Mouse (Mus musculus) liver, embryonic 14.5 days (tissue): ENCODE measurements around the gene Ccnl1. TPM values are rescaled to one million over a fixed set of nuclear protein-coding genes. Genes with fewer than 3 reads are reported as not detected.

ENCODE experiments used
- ATAC-seq: fragments of 200-750 bp; cut with Nextera tagmentation; 2 replicates; pipeline ENCODE4 v1.8.0; 2017; ENCODE audit warnings: moderate number of reproducible peaks, mild to moderate bottlenecking, moderate library complexity; ENCODE audit not compliant: insufficient read depth
- DNase-seq, 3 experiments: peaks; one replicate each; pipeline ENCODE4 v3.0.0-alpha.2; 2012 to 2013; ENCODE audit warnings: low read depth in 3 of 3, low spot score in 3 of 3
- H3K27ac ChIP-seq: fragments of 300-500 bp; sonication (generic); 2 replicates; pipeline ENCODE4 v1.5.1; 2014; ENCODE audit warnings: moderate library complexity, mild to moderate bottlenecking, control low read depth, inconsistent platforms
- H3K27me3 ChIP-seq: fragments of 300-500 bp; sonication (generic); 2 replicates; pipeline ENCODE4 v1.6.1; 2014; ENCODE audit warnings: mild to moderate bottlenecking, low read length, moderate library complexity; ENCODE audit not compliant: control insufficient read depth, insufficient read depth
- H3K36me3 ChIP-seq: fragments of 300-500 bp; sonication (generic); replicated peaks from 2 replicates; pipeline ENCODE4 v1.6.1; 2014; ENCODE audit warnings: low read depth; ENCODE audit not compliant: control insufficient read depth, insufficient read depth
- H3K4me1 ChIP-seq, 2 experiments: fragments of 200-500 bp in 1 of 2; fragments of 300-500 bp in 1 of 2; sonication (generic) in 1 of 2; replicated peaks; 2 replicates each; pipeline ENCODE4 v1.6.1; 2012 to 2014; ENCODE audit warnings: antibody characterized with exemption in 1 of 2, inconsistent platforms in 1 of 2, low read length in 1 of 2; ENCODE audit not compliant: control insufficient read depth in 2 of 2, insufficient read depth in 2 of 2
- H3K4me2 ChIP-seq: fragments of 300-500 bp; sonication (generic); 2 replicates; pipeline ENCODE4 v1.6.1; 2014; ENCODE audit warnings: low read depth, mild to moderate bottlenecking, control low read depth, moderate library complexity
- H3K4me3 ChIP-seq, 2 experiments: fragments of 200-500 bp in 1 of 2; fragments of 300-500 bp in 1 of 2; sonication (generic) in 1 of 2; 2 replicates each; pipeline ENCODE4 v1.5.1; 2012 to 2014; ENCODE audit warnings: low read depth in 2 of 2, low read length in 2 of 2, mild to moderate bottlenecking in 2 of 2, control low read depth in 1 of 2, inconsistent platforms in 1 of 2, moderate library complexity in 1 of 2; ENCODE audit not compliant: insufficient read depth in 1 of 2
- H3K9ac ChIP-seq: fragments of 300-500 bp; sonication (generic); replicated peaks from 2 replicates; pipeline ENCODE4 v1.6.1; 2014; ENCODE audit warnings: mild to moderate bottlenecking, control low read depth, moderate library complexity
- H3K9me3 ChIP-seq: fragments of 300-500 bp; sonication (generic); 2 replicates; pipeline ENCODE4 v1.6.1; 2016; ENCODE audit warnings: low read length, mixed read lengths; ENCODE audit not compliant: control insufficient read depth
- CTCF ChIP-seq: IDR thresholded peaks from 2 replicates; pipeline ENCODE4 v1.5.1; 2016; ENCODE audit warnings: antibody characterized with exemption, low read depth, control low read depth
- EP300 ChIP-seq: IDR thresholded peaks from 2 replicates; pipeline ENCODE4 v1.6.1; 2016; ENCODE audit warnings: antibody characterized with exemption, low read depth
- WGBS: fragments of 180-500 bp; shearing (Covaris S2); extraction: QIAGEN DNeasy Blood & Tissue Kit; methylation state at CpG from one replicate; pipeline ENCODE4 v1.1.7; 2014; ENCODE audit not compliant: insufficient replicate concordance; 5-methylcytosine and 5-hydroxymethylcytosine counted together
- polyA plus RNA-seq, 2 experiments: library from polyadenylated mRNA; depleted of rRNA in 1 of 2; stranded (reverse) in 1 of 2; unstranded in 1 of 2; fragments of >200 nt; fragmentation: Nextera tagmentation in 1 of 2; extraction: Ambion mirVana in 1 of 2; gene quantifications; 2 replicates each; pipeline versions ENCODE4 v1.2.1 to v1.2.3; 2012 to 2014

Gene Ccnl1
- polyA plus RNA-seq, 2 experiments: 41.6 to 45.9 TPM

DNA sequence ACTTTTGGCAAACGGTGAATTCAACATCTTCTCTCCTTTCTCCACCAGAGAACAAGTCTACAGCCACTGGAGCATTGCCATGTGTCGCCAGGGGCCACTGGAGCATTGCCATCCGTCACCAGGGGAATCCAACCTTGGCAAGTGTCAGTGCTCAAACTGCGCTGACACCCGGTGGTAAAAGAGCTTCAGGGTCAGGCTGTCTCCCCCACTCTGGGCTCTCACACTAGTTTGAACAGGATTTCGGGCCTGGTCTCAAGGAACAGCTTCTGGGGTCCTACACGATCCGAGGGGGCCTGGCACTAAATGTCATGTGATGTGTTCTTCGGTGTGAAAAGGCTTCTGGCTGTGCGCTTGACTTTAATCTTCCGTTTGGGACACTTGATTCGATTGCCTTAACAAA is 21.7 kb downstream of the Ccnl1 start:
- H3K27me3 ChIP-seq: no peaks in the 10 kb centered on the region
- WGBS: 65% methylated on average over 12 of the region's 12 CpGs
- no peaks in the 10 kb centered on the region; a peak in 1 of 4 replicates for H3K4me1 ChIP-seq
- H3K9ac ChIP-seq: no peak overlapping the region
- TF ChIP-seq EP300 (no peak), CTCF (no peak)
- no peak overlapping the region for H3K27ac ChIP-seq
- H3K9me3 ChIP-seq: no peaks in the 10 kb centered on the region
- H3K4me3 ChIP-seq: no peak overlapping the region
- DNase-seq (no peak), ATAC-seq (no peak)
- H3K36me3 ChIP-seq: no peaks in the 10 kb centered on the region
- H3K4me2 ChIP-seq: no peak overlapping the region

DNA sequence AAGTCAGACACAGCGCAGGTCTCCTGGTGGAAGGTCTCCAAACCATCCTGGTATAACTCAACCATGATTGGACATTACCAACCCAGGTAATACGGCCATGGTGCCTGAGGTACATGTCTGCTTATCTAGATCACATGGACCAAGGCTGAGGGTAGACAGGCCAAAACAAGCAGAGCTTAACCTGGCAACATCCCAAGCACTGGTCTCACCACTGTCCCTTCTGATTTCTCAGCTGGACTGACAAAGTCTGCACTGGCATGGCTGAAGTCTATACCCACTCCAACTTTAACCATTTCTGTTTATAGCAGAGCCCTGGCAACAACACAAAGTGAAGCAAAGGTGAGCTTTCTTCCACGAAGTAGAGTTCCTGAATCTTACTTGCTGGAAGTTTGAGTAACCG is 22.9 kb downstream of the Ccnl1 start:
- no peaks in the 10 kb centered on the region for H3K36me3 ChIP-seq
- DNase-seq (no peak), ATAC-seq (no peak)
- 67% methylated on average over 4 of the region's 4 CpGs for WGBS
- no peak overlapping the region for H3K4me2 ChIP-seq
- H3K27me3 ChIP-seq: no peaks in the 10 kb centered on the region
- H3K27ac ChIP-seq: no peak overlapping the region
- H3K4me3 ChIP-seq: no peak overlapping the region
- no peak overlapping the region for H3K9ac ChIP-seq
- H3K9me3 ChIP-seq: no peaks in the 10 kb centered on the region
- H3K4me1 ChIP-seq: peaks cover 0 to under 1% of the 10 kb centered on the region in 2 experiments; a peak in 2 of 4 replicates
- TF ChIP-seq EP300: no peak
- TF ChIP-seq CTCF: no peak

- DNase-seq: no peak
- H3K4me1 ChIP-seq: peaks cover 0 to 11% of the 10 kb centered on the region in 2 experiments; a peak in 2 of 4 replicates
- no peak for TF ChIP-seq EP300
- TF ChIP-seq CTCF: no peak
- H3K27ac ChIP-seq: no peak overlapping the region
- H3K36me3 ChIP-seq: no peaks in the 10 kb centered on the region
- H3K9me3 ChIP-seq: no peaks in the 10 kb centered on the region
- H3K4me3 ChIP-seq: no peak overlapping the region
- no peak overlapping the region for H3K9ac ChIP-seq
- H3K27me3 ChIP-seq: no peaks in the 10 kb centered on the region
- no peak for ATAC-seq
- no peak overlapping the region for H3K4me2 ChIP-seq
- 62% methylated on average over 4 of the region's 4 CpGs for WGBS
These were observed 24.3 kb downstream of the Ccnl1 start for GRCm38 (mm10) chr3:65933726-65934125.

GRCm38 (mm10) chr3:65931542-65931941 is 26.5 kb downstream of the Ccnl1 start:
- Histone ChIP-seq H3K27me3 (no peaks in the 10 kb centered on the region), H3K36me3 (no peaks in the 10 kb centered on the region), H3K9ac (no peak overlapping the region), H3K4me1 (peaks cover 0 to 13% of the 10 kb centered on the region in 2 experiments; a peak in 2 of 4 replicates), H3K9me3 (no peaks in the 10 kb centered on the region), H3K27ac (no peak overlapping the region), H3K4me2 (no peak overlapping the region), H3K4me3 (no peak overlapping the region)
- no peak for TF ChIP-seq CTCF
- TF ChIP-seq EP300: no peak
- DNase-seq (no peak), ATAC-seq (no peak)
- 66% methylated on average over 7 of the region's 7 CpGs for WGBS

DNA sequence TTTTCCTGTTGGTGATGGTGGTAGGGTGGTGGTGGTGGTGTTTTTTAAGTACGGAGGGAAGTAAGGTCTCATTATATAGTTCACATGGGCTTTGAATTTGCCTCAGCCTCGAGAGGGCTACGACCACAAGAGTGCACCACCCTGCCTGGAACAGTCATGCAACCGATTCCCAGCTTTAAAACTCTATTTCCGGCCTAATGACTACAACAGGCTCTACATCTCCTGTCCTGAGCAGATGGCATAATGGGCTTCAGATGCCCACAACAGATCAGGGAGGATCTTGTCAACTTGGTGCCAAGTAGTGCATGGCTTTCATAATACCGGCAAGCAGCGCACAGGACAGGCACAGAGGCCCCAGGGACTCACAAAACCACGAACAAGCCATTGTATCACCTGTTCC is 27.4 kb downstream of the Ccnl1 start:
- WGBS: 36% methylated on average over 8 of the region's 8 CpGs
- no peaks in the 10 kb centered on the region for H3K27me3 ChIP-seq
- H3K36me3 ChIP-seq: no peaks in the 10 kb centered on the region
- no peak overlapping the region for H3K9ac ChIP-seq
- no peak for DNase-seq
- H3K4me3 ChIP-seq: no peak overlapping the region
- H3K9me3 ChIP-seq: no peaks in the 10 kb centered on the region
- ATAC-seq: no peak
- H3K4me1 ChIP-seq: peaks cover 0 to 13% of the 10 kb centered on the region in 2 experiments; a peak in 2 of 4 replicates
- no peak overlapping the region for H3K27ac ChIP-seq
- no peak overlapping the region for H3K4me2 ChIP-seq
- TF ChIP-seq CTCF (no peak), EP300 (no peak)
